Mouse (Mus musculus) olfactory bulb, adult 2 months (tissue): Measurements from ENCODE around the gene Ubxn10.

Source experiments
- CTCF ChIP-seq: fragments of 200-500 bp; IDR thresholded peaks from 2 replicates; pipeline ENCODE4 v1.5.1; 2012; ENCODE audit warnings: low read depth, mild to moderate bottlenecking, low read length, moderate library complexity; ENCODE audit not compliant: insufficient read depth
- POLR2A ChIP-seq: fragments of 200-500 bp; IDR thresholded peaks from 2 replicates; pipeline ENCODE4 v1.6.1; 2012; ENCODE audit warnings: mild to moderate bottlenecking, low read depth, low read length, moderate library complexity; ENCODE audit not compliant: insufficient read depth

DNA sequence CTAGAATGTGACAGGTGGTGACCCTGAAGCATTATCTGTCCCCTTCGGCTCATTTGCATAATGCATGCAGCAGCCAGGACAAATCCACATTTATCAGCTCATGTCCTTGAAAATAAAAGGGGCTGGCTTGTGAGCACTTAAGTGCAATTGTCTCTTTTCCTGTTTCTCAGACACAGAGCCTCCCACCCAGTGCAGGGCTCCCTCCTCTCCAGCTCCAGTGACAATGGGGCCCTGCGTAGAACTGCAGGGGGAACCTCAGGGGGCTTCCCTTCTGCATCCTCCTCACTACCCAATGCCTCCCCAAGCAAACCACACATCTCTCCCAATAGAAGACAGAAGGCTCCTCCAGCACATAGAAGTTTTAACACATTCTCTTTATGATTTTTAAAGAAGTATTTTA is 54.2 kb downstream of the Ubxn10 start:
- TF ChIP-seq POLR2A (no peak), CTCF (no peak)
